Mouse (Mus musculus): Measurements from ENCODE around the gene Camp. TPM values are rescaled to one million over a fixed set of nuclear protein-coding genes. Genes with fewer than 3 reads are reported as not detected.

Gene Camp
- 566 and 796 TPM in 2 replicates for polyA plus RNA-seq (2015; fragmentation: Nextera tagmentation; extraction: Ambion mirVana)

DNA sequence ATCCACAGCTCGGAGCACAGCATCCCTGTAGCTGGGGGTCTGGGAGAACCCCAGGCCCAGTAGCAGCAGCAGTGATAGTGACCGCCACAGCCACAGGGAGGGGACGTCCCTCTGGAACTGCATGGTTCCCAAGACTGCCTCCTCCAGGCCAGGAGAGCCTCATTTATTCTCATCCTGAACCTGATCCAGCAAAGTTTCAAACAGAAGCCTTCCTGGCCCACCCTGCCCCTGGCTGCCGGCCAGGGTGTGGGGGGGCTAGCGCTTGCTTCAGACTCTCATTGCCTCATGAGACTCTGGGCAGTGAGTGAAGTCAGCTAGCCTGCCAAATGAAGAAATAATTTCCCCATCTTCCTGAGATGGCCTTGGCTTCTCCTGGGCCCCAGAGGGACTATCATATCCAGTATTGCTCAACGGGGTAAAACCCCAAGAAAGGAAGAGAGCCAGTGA lies at the start of gene Camp:
Gene Camp (minus strand): TSS at position 306 of the 447 bp plus-strand sequence.

DNA sequence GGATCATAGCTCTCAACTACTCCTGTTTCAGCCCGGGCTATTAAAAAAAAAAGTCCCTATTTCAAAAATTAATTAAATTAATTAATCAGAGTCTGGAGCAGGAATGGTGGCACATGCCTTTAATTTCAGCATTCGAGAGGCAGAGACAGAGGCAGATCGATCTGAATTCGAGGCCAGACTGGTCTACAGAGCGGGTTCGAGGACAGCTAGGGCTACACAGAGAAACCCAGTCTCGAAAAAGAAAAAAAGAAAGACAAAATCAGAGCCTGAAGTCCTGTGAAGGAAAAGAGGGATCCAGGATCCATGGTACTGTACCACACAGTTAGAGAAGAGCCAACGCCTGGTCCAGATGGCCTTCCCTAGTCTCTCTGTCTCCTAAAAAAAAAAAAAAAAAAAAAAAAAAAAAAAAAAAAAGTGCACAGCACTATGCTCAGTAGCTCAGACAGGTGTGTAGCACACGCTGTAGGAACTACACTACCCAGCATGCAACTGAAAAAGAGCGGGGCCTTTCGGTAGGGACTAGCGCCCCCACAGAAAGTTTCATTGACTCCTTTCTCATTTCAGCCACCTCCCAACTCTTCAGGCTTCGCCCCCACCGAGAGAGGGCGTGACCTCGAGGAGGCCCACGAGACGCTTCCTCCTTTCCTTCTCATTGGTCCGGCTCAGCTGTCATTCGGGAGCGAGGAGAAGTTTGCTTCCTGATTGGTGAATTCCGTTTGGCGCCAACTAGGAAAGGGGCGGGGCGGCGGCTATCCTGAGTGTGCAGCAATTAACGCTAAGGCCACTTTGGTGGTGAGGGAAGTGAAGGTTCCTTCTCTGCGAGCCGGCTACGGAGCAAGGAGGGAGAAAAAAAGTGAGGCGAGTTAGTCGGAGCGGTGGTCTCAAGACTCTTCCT lies 25.6 kb upstream of the Camp start, which contains the start of gene Cdc25a:
Gene Cdc25a (plus strand): TSS at position 783 of the 895 bp plus-strand sequence.

DNA sequence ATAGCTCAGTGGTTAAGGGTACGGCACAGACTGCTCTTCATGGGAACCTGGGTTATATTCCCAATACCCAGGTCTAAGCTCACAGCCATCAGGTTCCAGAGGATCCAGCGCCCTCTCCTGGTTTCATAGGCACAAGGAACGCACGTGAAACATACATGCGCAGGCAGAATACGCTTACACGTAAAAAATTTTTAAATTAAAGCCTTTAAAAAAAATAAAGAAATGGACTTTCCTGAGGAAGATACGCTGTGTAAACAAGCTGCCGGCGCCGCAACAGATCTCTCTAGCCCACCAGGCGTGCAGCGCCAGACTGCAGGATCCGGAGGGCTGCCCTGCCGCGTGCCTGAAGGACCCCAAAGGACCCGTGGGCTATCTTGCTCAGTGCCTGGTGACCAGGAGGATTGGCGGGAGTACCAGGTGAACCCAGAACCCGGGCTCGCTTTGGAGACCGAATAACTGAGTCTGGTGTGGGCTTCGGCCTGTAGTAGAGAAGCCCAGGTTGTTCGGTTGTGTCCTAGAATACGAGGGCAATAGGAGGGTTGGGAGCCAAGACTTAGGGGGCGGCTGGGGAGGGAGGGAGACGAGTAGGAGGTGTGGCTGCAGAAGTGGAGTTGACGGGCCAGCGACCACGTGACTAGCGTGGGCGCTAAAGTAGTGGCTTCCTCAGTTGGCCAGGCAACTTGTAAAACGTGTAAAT lies 16.9 kb downstream of the Camp start, which contains the start of gene Nme6:
Gene Nme6 (plus strand): TSS at position 359 of the 697 bp plus-strand sequence.

DNA sequence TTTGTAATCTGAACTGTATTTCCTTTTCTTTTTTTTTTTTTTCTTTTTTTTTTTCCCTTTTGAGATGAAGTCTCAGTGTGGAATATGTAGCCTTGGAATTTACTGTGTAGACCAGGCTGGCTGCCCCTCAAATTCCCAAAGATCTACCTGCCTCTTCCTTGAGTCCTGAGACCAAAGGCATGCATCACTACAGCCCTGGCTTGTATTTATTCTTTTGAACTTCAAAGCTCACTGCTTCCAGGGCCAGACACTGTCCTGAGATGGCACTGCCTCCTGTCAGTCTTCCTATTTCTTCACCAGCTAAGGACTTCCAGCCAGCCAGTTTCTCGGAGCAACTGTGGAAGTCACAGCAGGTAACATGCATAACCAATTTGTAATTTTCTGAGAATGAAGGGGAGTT lies 37.4 kb downstream of the Camp start, which contains the start of gene Spink8:
Gene Spink8 (plus strand): TSS at position 301 of the 400 bp plus-strand sequence.

Other genes with a start within 250 kb of the Camp start
- not detected in 2 replicates for gene Fbxw24, start 223.6 kb downstream of the Camp start, polyA plus RNA-seq (2015; fragmentation: Nextera tagmentation; extraction: Ambion mirVana)
- not detected in 2 replicates for gene Fbxw25, start 185.0 kb downstream of the Camp start, polyA plus RNA-seq (2015; fragmentation: Nextera tagmentation; extraction: Ambion mirVana)
- 0.07 TPM in 1 of 2 replicates, not detected in the other for gene Fbxw18, start 146.9 kb downstream of the Camp start, polyA plus RNA-seq (2015; fragmentation: Nextera tagmentation; extraction: Ambion mirVana)
- not detected in 2 replicates for gene Fbxw26, start 103.5 kb downstream of the Camp start, polyA plus RNA-seq (2015; fragmentation: Nextera tagmentation; extraction: Ambion mirVana)
- not detected in 2 replicates for gene Fbxw27, start 58.9 kb downstream of the Camp start, polyA plus RNA-seq (2015; fragmentation: Nextera tagmentation; extraction: Ambion mirVana)
- not detected in 2 replicates for gene Spink8, start 37.3 kb downstream of the Camp start, polyA plus RNA-seq (2015; fragmentation: Nextera tagmentation; extraction: Ambion mirVana)
- gene Nme6, start 16.9 kb downstream of the Camp start, polyA plus RNA-seq (2015; fragmentation: Nextera tagmentation; extraction: Ambion mirVana): 35.6 and 37.5 TPM in 2 replicates
- gene Cdc25a, start 26.0 kb upstream of the Camp start, polyA plus RNA-seq (2015; fragmentation: Nextera tagmentation; extraction: Ambion mirVana): 18.3 and 18.7 TPM in 2 replicates
- gene Map4, start 81.8 kb upstream of the Camp start, polyA plus RNA-seq (2015; fragmentation: Nextera tagmentation; extraction: Ambion mirVana): 14.4 and 17.3 TPM in 2 replicates